Mouse (Mus musculus) forebrain, embryonic 12.5 days (tissue): ENCODE results near the gene Ipo11. TPM values are rescaled to one million over a fixed set of nuclear protein-coding genes. Genes with fewer than 3 reads are reported as not detected.

Source experiments
- ATAC-seq: fragments of 200-750 bp; cut with Nextera tagmentation; 2 replicates; pipeline ENCODE4 v1.8.0; 2017; ENCODE audit warnings: moderate TSS enrichment; ENCODE audit not compliant: low FRiP score
- H3K27ac ChIP-seq: fragments of 300-500 bp; sonication (generic); 2 replicates; pipeline ENCODE4 v1.5.1; 2016; ENCODE audit warnings: mild to moderate bottlenecking
- H3K27me3 ChIP-seq: fragments of 300-500 bp; sonication (generic); 2 replicates; pipeline ENCODE4 v1.6.1; 2016; ENCODE audit warnings: mild to moderate bottlenecking
- H3K36me3 ChIP-seq: fragments of 300-500 bp; sonication (generic); replicated peaks from 2 replicates; pipeline ENCODE4 v1.6.1; 2016; ENCODE audit warnings: mild to moderate bottlenecking
- H3K4me1 ChIP-seq: fragments of 300-500 bp; sonication (generic); 2 replicates; pipeline ENCODE4 v1.6.1; 2016
- H3K4me2 ChIP-seq: fragments of 300-500 bp; sonication (generic); 2 replicates; pipeline ENCODE4 v1.6.1; 2016; ENCODE audit warnings: mild to moderate bottlenecking, moderate library complexity
- H3K4me3 ChIP-seq: fragments of 300-500 bp; sonication (generic); replicated peaks from 2 replicates; pipeline ENCODE4 v1.5.1; 2016; ENCODE audit warnings: mild to moderate bottlenecking
- H3K9ac ChIP-seq: fragments of 300-500 bp; sonication (generic); 2 replicates; pipeline ENCODE4 v1.6.1; 2016; ENCODE audit warnings: mild to moderate bottlenecking
- H3K9me3 ChIP-seq: fragments of 300-500 bp; sonication (generic); 2 replicates; pipeline ENCODE4 v1.6.1; 2016
- WGBS: fragments of 180-500 bp; shearing (Covaris S2); methylation state at CpG from one replicate; pipeline ENCODE4 v1.1.7; 2016; 5-methylcytosine and 5-hydroxymethylcytosine counted together
- polyA plus RNA-seq: library from polyadenylated mRNA; unstranded; fragments of >200 nt; fragmentation: Nextera tagmentation; extraction: Ambion mirVana; gene quantifications from 2 replicates; pipeline ENCODE4 v1.2.1, GENCODE M21; 2016

Ipo11 gene
- polyA plus RNA-seq, 1 experiment from 2014 or later = 74.1 TPM

DNA sequence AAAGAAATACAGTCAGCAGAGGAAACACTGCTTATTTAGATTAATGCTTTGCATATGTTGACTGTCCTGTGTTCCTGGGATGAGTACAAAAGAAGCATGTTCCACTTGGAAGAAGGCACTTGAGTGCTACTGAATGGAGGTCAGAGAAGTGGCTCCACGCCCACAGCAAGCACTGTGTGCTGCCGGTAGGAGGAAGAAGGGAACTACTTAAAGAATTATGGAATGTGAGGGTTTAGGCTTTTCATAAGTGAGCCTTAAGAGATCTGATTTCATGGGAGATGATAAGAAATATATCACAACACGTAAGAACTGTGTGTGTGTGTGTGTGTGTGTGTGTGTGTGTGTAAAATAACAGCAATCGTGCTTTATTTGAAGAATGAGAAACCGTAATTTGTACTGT is 129.5 kb downstream of the Ipo11 start:
- no peak for ATAC-seq
- no peak overlapping the region for H3K27ac ChIP-seq
- H3K36me3 ChIP-seq = peaks cover 28% of the 10 kb centered on the region; the same call in 1 of the 2 replicates
- H3K27me3 ChIP-seq = no peaks in the 10 kb centered on the region
- H3K9ac ChIP-seq = no peak overlapping the region
- no peak overlapping the region for H3K4me2 ChIP-seq
- WGBS = 84% methylated on average over 5 of the region's 5 CpGs
- H3K4me1 ChIP-seq = no peaks in the 10 kb centered on the region
- no peak overlapping the region for H3K4me3 ChIP-seq
- H3K9me3 ChIP-seq = no peaks in the 10 kb centered on the region

GRCm38 (mm10) chr13:106805146-106805545 is 131.6 kb downstream of the Ipo11 start:
- H3K4me1 ChIP-seq = no peaks in the 10 kb centered on the region
- no peaks in the 10 kb centered on the region for H3K9me3 ChIP-seq
- no peak for ATAC-seq
- H3K9ac ChIP-seq = no peak overlapping the region
- no peak overlapping the region for H3K4me3 ChIP-seq
- peaks cover 19% of the 10 kb centered on the region; the same call in 1 of the 2 replicates for H3K36me3 ChIP-seq
- WGBS = 94% methylated on average over 5 of the region's 5 CpGs
- H3K27ac ChIP-seq = no peak overlapping the region
- H3K4me2 ChIP-seq = no peak overlapping the region
- no peaks in the 10 kb centered on the region for H3K27me3 ChIP-seq

DNA sequence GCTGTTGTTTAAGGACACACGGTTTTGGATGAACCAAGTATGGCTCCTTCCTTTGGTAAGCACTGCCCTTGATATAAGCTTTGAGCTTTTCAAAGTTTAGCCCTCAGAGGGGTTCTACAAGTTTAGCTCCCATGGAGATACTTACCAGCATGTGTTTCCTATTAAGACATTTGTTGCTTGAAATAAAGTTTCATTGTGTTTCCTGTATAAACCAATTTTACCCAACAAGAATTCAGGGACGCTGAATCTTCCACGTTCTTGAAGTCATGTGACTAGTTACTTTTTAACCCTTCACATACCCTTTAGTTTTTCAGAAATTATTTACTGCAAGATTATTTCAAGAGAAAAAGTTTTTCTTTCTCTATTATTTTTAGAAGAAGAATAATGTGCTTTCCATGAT is 138.7 kb downstream of the Ipo11 start:
- no peaks in the 10 kb centered on the region for H3K27me3 ChIP-seq
- WGBS = 60% methylated on average over 3 of the region's 3 CpGs
- no peaks in the 10 kb centered on the region for H3K4me1 ChIP-seq
- no peak overlapping the region for H3K27ac ChIP-seq
- H3K4me3 ChIP-seq = no peak overlapping the region
- peaks cover 25% of the 10 kb centered on the region for H3K36me3 ChIP-seq
- H3K9ac ChIP-seq = no peak overlapping the region
- ATAC-seq = no peak
- H3K9me3 ChIP-seq = no peaks in the 10 kb centered on the region
- H3K4me2 ChIP-seq = no peak overlapping the region

GRCm38 (mm10) chr13:106788817-106789216 is 147.9 kb downstream of the Ipo11 start:
- Histone ChIP-seq H3K9ac (no peak overlapping the region), H3K4me1 (no peaks in the 10 kb centered on the region), H3K4me2 (no peak overlapping the region), H3K4me3 (no peak overlapping the region), H3K9me3 (no peaks in the 10 kb centered on the region), H3K27me3 (no peaks in the 10 kb centered on the region), H3K36me3 (peaks cover 11% of the 10 kb centered on the region; the same call in 1 of the 2 replicates), H3K27ac (no peak overlapping the region)
- no peak; the same call in 1 of the 2 replicates for ATAC-seq
- 83% methylated on average over 7 of the region's 7 CpGs for WGBS

- Histone ChIP-seq H3K4me1 (no peaks in the 10 kb centered on the region), H3K27ac (no peak overlapping the region), H3K27me3 (no peaks in the 10 kb centered on the region), H3K9me3 (no peaks in the 10 kb centered on the region), H3K4me2 (no peak overlapping the region), H3K4me3 (no peak overlapping the region), H3K36me3 (no peaks in the 10 kb centered on the region), H3K9ac (no peak overlapping the region)
- 93% methylated on average over 10 of the region's 10 CpGs for WGBS
- no peak for ATAC-seq
These were observed 168.0 kb downstream of the Ipo11 start for GRCm38 (mm10) chr13:106768807-106769206.

GRCm38 (mm10) chr13:106762611-106763010 is 174.1 kb downstream of the Ipo11 start:
- H3K4me1 ChIP-seq = no peaks in the 10 kb centered on the region
- H3K36me3 ChIP-seq = no peaks in the 10 kb centered on the region
- no peak overlapping the region for H3K4me3 ChIP-seq
- no peaks in the 10 kb centered on the region for H3K27me3 ChIP-seq
- no peak overlapping the region for H3K27ac ChIP-seq
- WGBS = 51% methylated on average over 1 of the region's 1 CpGs
- no peak overlapping the region for H3K9ac ChIP-seq
- no peaks in the 10 kb centered on the region for H3K9me3 ChIP-seq
- no peak overlapping the region for H3K4me2 ChIP-seq
- no peak for ATAC-seq

DNA sequence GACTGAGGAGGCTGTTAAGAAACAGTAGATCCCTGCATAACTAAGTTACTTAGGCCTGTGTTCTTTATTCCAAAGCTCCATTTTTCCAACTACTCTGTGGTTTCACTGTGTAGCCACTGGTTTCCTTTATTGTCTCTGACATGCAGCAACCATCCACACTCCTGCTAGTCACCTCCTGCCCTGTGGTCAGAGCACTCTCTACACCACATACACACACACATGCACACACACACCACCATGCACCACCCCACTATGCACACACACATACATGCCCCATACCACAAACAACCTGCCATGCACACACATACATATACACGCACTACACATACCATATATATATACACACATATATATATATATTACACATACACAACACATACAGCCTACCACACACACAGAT is 175.1 kb downstream of the Ipo11 start:
- H3K4me3 ChIP-seq = no peak overlapping the region
- no peak for ATAC-seq
- H3K9ac ChIP-seq = no peak overlapping the region
- H3K9me3 ChIP-seq = no peaks in the 10 kb centered on the region
- H3K27me3 ChIP-seq = no peaks in the 10 kb centered on the region
- H3K4me2 ChIP-seq = no peak overlapping the region
- 98% methylated on average over 1 of the region's 1 CpGs for WGBS
- no peaks in the 10 kb centered on the region for H3K4me1 ChIP-seq
- no peak overlapping the region for H3K27ac ChIP-seq
- no peaks in the 10 kb centered on the region for H3K36me3 ChIP-seq

DNA sequence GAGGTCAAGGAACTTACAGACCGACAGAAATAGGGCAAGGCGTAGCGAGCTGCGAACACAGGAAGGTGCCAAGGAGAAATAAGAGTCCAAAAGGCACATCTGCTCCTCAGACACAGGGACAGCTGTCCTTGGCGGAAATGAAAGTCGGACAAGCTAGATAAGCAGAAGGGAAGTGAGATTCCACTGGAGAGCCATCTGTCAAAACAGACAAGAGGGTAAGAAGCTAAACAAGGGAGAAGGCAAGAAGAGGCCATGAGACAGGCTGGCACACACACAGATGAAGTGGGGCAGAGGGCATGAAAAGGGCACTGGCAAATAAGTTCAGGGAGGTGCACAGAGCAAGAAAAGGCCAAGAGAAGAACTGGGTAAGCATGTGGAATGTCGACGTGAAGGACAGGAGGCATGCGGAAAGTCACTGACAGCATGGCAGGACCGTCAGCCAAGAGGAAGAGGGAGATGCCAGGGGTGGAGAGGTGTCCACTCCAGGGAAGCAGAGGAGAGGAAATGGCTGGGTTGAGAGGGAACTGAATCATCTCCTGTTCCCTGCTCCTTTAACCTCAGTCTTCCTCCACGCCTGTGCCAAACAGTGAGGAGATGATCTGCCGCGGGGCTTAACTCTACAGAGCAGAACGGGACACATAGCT is 176.4 kb downstream of the Ipo11 start:
- no peaks in the 10 kb centered on the region for H3K27me3 ChIP-seq
- no peaks in the 10 kb centered on the region for H3K4me1 ChIP-seq
- no peak for ATAC-seq
- H3K9ac ChIP-seq = no peak overlapping the region
- no peak overlapping the region for H3K4me2 ChIP-seq
- WGBS = 89% methylated on average over 14 of the region's 14 CpGs
- H3K4me3 ChIP-seq = no peak overlapping the region
- no peaks in the 10 kb centered on the region for H3K9me3 ChIP-seq
- no peak overlapping the region for H3K27ac ChIP-seq
- H3K36me3 ChIP-seq = no peaks in the 10 kb centered on the region

DNA sequence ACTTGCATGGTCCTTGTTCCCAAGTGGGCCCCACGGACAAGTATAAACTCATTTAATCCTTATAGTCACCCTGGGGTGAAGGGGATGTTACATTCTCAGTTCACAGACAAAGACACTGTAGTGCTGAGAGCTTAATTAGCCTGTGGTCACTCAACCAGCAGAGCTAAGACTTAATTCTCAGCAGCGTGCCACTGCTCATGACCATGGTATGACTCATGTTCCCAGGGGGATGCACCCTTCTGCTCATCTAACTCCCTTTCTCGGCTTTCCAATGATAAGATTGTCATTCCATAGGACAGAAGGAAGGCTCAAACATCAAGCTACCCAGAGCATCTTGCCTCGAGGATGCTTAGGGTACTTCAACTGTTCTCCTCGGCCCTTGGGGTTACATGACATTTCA is 180.9 kb downstream of the Ipo11 start:
- H3K27me3 ChIP-seq = no peaks in the 10 kb centered on the region
- H3K4me1 ChIP-seq = no peaks in the 10 kb centered on the region
- no peak overlapping the region for H3K27ac ChIP-seq
- H3K36me3 ChIP-seq = no peaks in the 10 kb centered on the region
- no peaks in the 10 kb centered on the region for H3K9me3 ChIP-seq
- ATAC-seq = no peak
- no peak overlapping the region for H3K4me2 ChIP-seq
- 51% methylated on average over 5 of the region's 5 CpGs for WGBS
- H3K4me3 ChIP-seq = no peak overlapping the region
- H3K9ac ChIP-seq = no peak overlapping the region

DNA sequence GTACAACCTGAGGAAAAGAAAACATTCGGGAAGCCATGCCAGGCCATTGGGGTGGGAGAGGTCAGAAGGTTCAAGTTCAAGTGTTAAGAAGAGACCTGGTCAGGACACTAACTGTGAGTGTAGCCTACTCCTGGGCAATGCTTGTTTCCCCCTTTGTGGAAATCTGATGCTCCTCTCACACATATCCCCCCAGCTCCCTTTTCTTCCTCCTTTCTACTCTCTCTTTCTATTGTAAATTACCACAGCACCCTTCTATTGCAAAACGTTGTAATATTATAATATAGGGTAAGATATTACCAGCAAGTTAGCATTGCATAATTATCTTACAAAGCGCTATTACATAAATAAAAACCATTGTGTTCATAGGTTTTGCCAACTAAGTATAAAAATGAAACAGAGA is 182.5 kb downstream of the Ipo11 start:
- Histone ChIP-seq H3K4me1 (no peaks in the 10 kb centered on the region), H3K4me2 (no peak overlapping the region), H3K9ac (no peak overlapping the region), H3K4me3 (no peak overlapping the region), H3K27me3 (no peaks in the 10 kb centered on the region), H3K27ac (no peak overlapping the region), H3K9me3 (no peaks in the 10 kb centered on the region), H3K36me3 (no peaks in the 10 kb centered on the region)
- no peak for ATAC-seq
- 87% methylated on average over 3 of the region's 3 CpGs for WGBS

DNA sequence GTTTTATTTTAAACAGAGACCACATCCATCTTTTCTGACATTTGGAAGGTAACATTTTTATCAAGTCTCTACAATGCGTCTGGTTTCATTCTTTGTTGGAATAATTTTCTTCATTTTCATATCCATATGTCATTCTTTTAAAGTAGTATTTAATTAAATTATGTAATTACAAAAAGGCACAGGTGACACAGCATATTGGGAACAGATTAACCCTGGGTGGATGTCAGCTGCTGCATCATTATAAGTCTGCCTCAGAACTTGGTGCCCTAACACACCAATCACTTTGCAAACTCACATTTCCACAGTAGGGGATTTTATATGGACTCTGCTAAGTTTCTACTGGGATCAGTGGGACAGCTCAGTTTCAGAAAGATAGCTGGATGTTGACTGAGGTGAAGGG is 184.8 kb downstream of the Ipo11 start:
- no peak overlapping the region for H3K4me2 ChIP-seq
- H3K9me3 ChIP-seq = no peaks in the 10 kb centered on the region
- no peak for ATAC-seq
- H3K27ac ChIP-seq = no peak overlapping the region
- WGBS = 98% methylated on average over 1 of the region's 1 CpGs
- H3K27me3 ChIP-seq = no peaks in the 10 kb centered on the region
- H3K36me3 ChIP-seq = no peaks in the 10 kb centered on the region
- no peak overlapping the region for H3K9ac ChIP-seq
- no peaks in the 10 kb centered on the region for H3K4me1 ChIP-seq
- H3K4me3 ChIP-seq = no peak overlapping the region

DNA sequence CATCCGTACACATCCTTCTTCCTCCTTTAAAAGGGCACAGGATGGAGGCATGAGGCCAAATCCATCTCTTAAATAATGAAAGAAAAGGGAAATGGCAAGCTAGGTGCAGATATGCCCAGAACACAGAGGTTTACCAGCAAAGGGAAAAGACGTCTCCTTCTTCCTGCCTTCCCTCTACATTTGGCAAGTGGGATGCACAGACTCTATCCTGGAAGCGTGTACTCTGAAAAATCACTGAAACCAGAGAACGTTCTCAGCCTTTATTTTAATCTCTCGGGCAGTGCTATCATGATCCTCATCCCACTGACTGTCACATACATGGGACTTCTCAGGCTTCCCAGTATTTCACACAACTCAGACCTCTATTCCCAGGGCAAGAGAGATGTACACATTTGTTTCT is 189.9 kb downstream of the Ipo11 start:
- H3K9me3 ChIP-seq = no peaks in the 10 kb centered on the region
- WGBS = 88% methylated on average over 5 of the region's 5 CpGs
- H3K4me1 ChIP-seq = no peaks in the 10 kb centered on the region
- no peak overlapping the region for H3K27ac ChIP-seq
- no peak overlapping the region for H3K4me2 ChIP-seq
- no peaks in the 10 kb centered on the region for H3K27me3 ChIP-seq
- no peak overlapping the region for H3K9ac ChIP-seq
- no peak overlapping the region for H3K4me3 ChIP-seq
- ATAC-seq = no peak
- H3K36me3 ChIP-seq = no peaks in the 10 kb centered on the region

DNA sequence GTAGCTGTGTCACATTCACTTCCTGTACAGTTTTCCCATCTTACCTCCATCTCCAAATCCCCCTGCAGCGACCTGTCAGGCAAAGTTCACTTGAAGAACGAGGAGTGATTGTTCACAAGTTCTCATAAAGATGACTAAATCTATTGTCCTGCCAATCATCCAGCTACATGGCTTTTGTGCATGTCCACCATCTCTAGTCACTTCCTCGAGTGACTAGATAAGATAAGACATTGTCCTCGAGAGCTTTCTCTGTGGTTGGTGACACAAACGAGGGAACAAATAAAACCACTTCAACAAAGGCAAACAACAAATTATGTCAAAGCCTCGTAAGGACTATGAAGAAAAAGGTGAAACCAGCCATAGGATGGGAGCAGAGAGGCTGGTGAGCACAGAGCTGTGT is 191.6 kb downstream of the Ipo11 start:
- H3K4me3 ChIP-seq = no peak overlapping the region
- no peaks in the 10 kb centered on the region for H3K27me3 ChIP-seq
- H3K4me2 ChIP-seq = no peak overlapping the region
- no peaks in the 10 kb centered on the region for H3K4me1 ChIP-seq
- no peak for ATAC-seq
- no peak overlapping the region for H3K27ac ChIP-seq
- no peak overlapping the region for H3K9ac ChIP-seq
- 64% methylated on average over 6 of the region's 6 CpGs for WGBS
- no peaks in the 10 kb centered on the region for H3K36me3 ChIP-seq
- H3K9me3 ChIP-seq = no peaks in the 10 kb centered on the region
